Mouse (Mus musculus): ENCODE results near the gene Galp. TPM values are rescaled to one million over a fixed set of nuclear protein-coding genes. Genes with fewer than 3 reads are reported as not detected.
A peak's percentile ranks its signal among the peaks of the same experiment; 100 is the strongest.
"Not testable (repeated sequence)": the region's sequence is repeated elsewhere in the genome, so short reads cannot be mapped to it uniquely, and the experiment has no call there.

Gene Galp
- polyA plus RNA-seq, 1 experiment from 2014 or later = not detected

DNA sequence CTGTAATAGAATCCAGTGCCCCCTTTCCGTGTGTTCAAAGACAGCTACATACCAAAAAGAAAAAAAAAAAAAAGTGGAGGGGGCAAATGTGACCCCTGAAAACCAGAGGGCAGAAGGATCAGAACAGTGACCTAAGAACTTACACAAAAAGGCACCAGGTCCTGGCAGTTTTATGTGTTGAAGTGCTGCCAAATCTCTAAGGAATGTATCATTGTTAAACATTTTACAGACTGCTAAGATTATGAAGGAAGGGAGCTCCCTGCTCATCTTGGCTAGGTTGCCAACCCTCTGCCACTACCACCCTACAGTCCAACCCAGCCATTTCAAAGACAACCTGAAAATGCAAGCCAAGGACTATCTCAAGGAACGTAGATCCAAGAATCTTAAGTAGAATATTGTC, 10.7 kb upstream of the Galp start:
- no peaks in the 10 kb centered on the region for H3K4me1 ChIP-seq (ENCODE audit: control insufficient read depth, insufficient read depth, low read length)
- H3K4me2 ChIP-seq (ENCODE audit: low read depth, low read length) = no peak overlapping the region
- H3K9me3 ChIP-seq (replicated peaks; ENCODE audit: control insufficient read depth, low read length) = no peaks in the 10 kb centered on the region
- no peaks in the 10 kb centered on the region for H3K27me3 ChIP-seq (ENCODE audit: control insufficient read depth, insufficient read depth, low read length)
- H3K36me3 ChIP-seq (ENCODE audit: control insufficient read depth, insufficient read depth, low read length) = peaks cover 34% of the 10 kb centered on the region
- WGBS = 87% methylated on average over 2 of the region's 2 CpGs
- no peak overlapping the region for H3K27ac ChIP-seq (ENCODE audit: low read length)
- no peak overlapping the region for H3K4me3 ChIP-seq (replicated peaks; ENCODE audit: low read length)
- ATAC-seq (ENCODE audit: insufficient read depth, low FRiP score) = no peak
- H3K9ac ChIP-seq (ENCODE audit: low read length) = no peak overlapping the region

GRCm38 (mm10) chr7:6186756-6187155, 10.1 kb upstream of the Galp start:
- H3K4me2 ChIP-seq (ENCODE audit: low read depth, low read length) = no peak overlapping the region
- ATAC-seq (ENCODE audit: insufficient read depth, low FRiP score) = no peak
- no peak overlapping the region for H3K4me3 ChIP-seq (replicated peaks; ENCODE audit: low read length)
- H3K36me3 ChIP-seq (ENCODE audit: control insufficient read depth, insufficient read depth, low read length) = peaks cover 34% of the 10 kb centered on the region
- H3K27ac ChIP-seq (ENCODE audit: low read length) = no peak overlapping the region
- no peak overlapping the region for H3K9ac ChIP-seq (ENCODE audit: low read length)
- H3K4me1 ChIP-seq (ENCODE audit: control insufficient read depth, insufficient read depth, low read length) = no peaks in the 10 kb centered on the region
- no peaks in the 10 kb centered on the region for H3K9me3 ChIP-seq (replicated peaks; ENCODE audit: control insufficient read depth, low read length)
- H3K27me3 ChIP-seq (ENCODE audit: control insufficient read depth, insufficient read depth, low read length) = no peaks in the 10 kb centered on the region
- 86% methylated on average over 2 of the region's 2 CpGs for WGBS

GRCm38 (mm10) chr7:6189542-6189941, 7.3 kb upstream of the Galp start:
- no peaks in the 10 kb centered on the region for H3K4me1 ChIP-seq (ENCODE audit: control insufficient read depth, insufficient read depth, low read length)
- no peak overlapping the region for H3K27ac ChIP-seq (ENCODE audit: low read length)
- no peaks in the 10 kb centered on the region for H3K27me3 ChIP-seq (ENCODE audit: control insufficient read depth, insufficient read depth, low read length)
- no peak overlapping the region for H3K4me3 ChIP-seq (replicated peaks; ENCODE audit: low read length)
- H3K9me3 ChIP-seq (replicated peaks; ENCODE audit: control insufficient read depth, low read length) = no peaks in the 10 kb centered on the region
- H3K4me2 ChIP-seq (ENCODE audit: low read depth, low read length) = no peak overlapping the region
- ATAC-seq (ENCODE audit: insufficient read depth, low FRiP score) = no peak
- 52% methylated on average over 45 of the region's 45 CpGs for WGBS
- H3K36me3 ChIP-seq (ENCODE audit: control insufficient read depth, insufficient read depth, low read length) = peaks cover 28% of the 10 kb centered on the region
- no peak overlapping the region for H3K9ac ChIP-seq (ENCODE audit: low read length)

DNA sequence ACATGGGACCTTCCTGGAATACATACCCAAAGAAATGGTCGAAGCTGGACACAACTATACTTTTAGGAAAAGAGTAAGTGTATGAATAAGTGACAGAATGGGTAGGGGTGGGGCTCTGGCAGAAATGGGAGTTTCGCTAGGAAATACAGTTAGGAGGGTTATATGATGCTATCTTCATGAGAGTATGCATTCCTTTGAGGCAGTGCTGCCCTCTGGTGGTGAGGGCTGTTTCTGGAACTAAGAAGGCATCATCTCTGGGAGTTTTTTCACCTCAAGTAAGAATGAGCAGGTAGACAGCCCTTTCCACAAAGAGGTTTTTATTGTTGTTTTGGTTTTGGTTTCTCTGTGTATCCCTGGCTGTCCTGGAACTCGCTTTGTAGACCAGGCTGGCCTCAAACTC, 5.5 kb upstream of the Galp start:
- no peaks in the 10 kb centered on the region for H3K9me3 ChIP-seq (replicated peaks; ENCODE audit: control insufficient read depth, low read length)
- no peaks in the 10 kb centered on the region for H3K4me1 ChIP-seq (ENCODE audit: control insufficient read depth, insufficient read depth, low read length)
- no peak overlapping the region for H3K4me2 ChIP-seq (ENCODE audit: low read depth, low read length)
- no peak overlapping the region for H3K9ac ChIP-seq (ENCODE audit: low read length)
- 29% methylated on average over 3 of the region's 3 CpGs for WGBS
- H3K4me3 ChIP-seq (replicated peaks; ENCODE audit: low read length) = no peak overlapping the region
- H3K36me3 ChIP-seq (ENCODE audit: control insufficient read depth, insufficient read depth, low read length) = peaks cover 24% of the 10 kb centered on the region; the same call in 1 of the 2 replicates
- no peak overlapping the region for H3K27ac ChIP-seq (ENCODE audit: low read length)
- H3K27me3 ChIP-seq (ENCODE audit: control insufficient read depth, insufficient read depth, low read length) = no peaks in the 10 kb centered on the region
- ATAC-seq (ENCODE audit: insufficient read depth, low FRiP score) = no peak

DNA sequence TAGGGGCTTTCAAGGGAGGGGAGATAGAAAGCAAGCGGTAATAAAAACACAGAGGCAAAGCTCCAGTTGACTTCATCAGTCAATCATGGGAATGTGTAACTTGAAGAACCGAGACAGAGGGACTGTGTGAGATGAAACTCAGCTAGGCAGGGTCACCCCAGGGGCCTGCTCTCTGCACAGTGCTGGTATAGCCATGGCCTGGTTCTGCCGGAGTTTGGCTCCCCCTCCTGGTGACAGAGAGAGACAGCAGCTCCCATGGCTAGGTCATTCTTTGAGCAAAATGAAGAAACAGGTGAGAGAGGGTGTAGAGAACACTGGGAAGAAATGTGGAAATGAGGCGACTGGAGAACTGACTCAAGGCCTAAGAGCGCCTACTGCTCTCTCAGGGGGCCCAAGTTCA, 2.8 kb upstream of the Galp start:
- Histone ChIP-seq H3K27me3 (ENCODE audit: control insufficient read depth, insufficient read depth, low read length) (no peaks in the 10 kb centered on the region), H3K27ac (ENCODE audit: low read length) (no peak overlapping the region), H3K4me2 (ENCODE audit: low read depth, low read length) (no peak overlapping the region), H3K4me3 (replicated peaks; ENCODE audit: low read length) (no peak overlapping the region), H3K4me1 (ENCODE audit: control insufficient read depth, insufficient read depth, low read length) (no peaks in the 10 kb centered on the region), H3K9me3 (replicated peaks; ENCODE audit: control insufficient read depth, low read length) (no peaks in the 10 kb centered on the region), H3K36me3 (ENCODE audit: control insufficient read depth, insufficient read depth, low read length) (0 out of 2 replicates have a peak, but pooled peaks cover 8% of the 10 kb centered on the region), H3K9ac (ENCODE audit: low read length) (no peak overlapping the region)
- 15% methylated on average over 5 of the region's 5 CpGs for WGBS
- peak; percentile 50; the same call in 1 of the 2 replicates for ATAC-seq (ENCODE audit: insufficient read depth, low FRiP score)

DNA sequence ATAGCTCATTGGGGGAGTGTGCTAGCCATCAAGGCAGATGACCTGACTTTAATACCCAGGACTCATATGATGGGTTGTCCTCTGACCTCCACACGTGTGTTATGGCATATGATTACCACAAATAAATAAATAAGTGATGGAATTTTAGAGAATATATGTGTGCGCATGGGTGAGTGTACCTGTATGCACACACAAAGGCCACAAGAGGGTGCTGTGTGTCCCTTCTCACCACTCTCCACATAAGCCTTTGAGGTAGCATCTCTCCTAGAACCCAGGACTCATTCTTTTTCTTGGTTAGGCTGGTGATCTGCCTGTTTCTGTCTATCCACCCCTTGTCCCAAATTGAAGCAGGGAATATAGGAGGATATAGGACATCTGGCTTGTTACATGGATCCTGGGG, 1.1 kb upstream of the Galp start:
- no peaks in the 10 kb centered on the region for H3K27me3 ChIP-seq (ENCODE audit: control insufficient read depth, insufficient read depth, low read length)
- H3K4me1 ChIP-seq (ENCODE audit: control insufficient read depth, insufficient read depth, low read length) = no peaks in the 10 kb centered on the region
- H3K9me3 ChIP-seq (replicated peaks; ENCODE audit: control insufficient read depth, low read length) = no peaks in the 10 kb centered on the region
- H3K4me3 ChIP-seq (replicated peaks; ENCODE audit: low read length) = no peak overlapping the region
- H3K4me2 ChIP-seq (ENCODE audit: low read depth, low read length) = no peak overlapping the region
- H3K36me3 ChIP-seq (ENCODE audit: control insufficient read depth, insufficient read depth, low read length) = no peaks in the 10 kb centered on the region
- no peak overlapping the region for H3K27ac ChIP-seq (ENCODE audit: low read length)
- 38% methylated on average over 2 of the region's 2 CpGs for WGBS
- H3K9ac ChIP-seq (ENCODE audit: low read length) = no peak overlapping the region
- ATAC-seq (ENCODE audit: insufficient read depth, low FRiP score) = no peak

- ATAC-seq (ENCODE audit: insufficient read depth, low FRiP score) = no peak
- Histone ChIP-seq H3K4me3 (replicated peaks; ENCODE audit: low read length) (no peak overlapping the region), H3K4me1 (ENCODE audit: control insufficient read depth, insufficient read depth, low read length) (no peaks in the 10 kb centered on the region), H3K9me3 (replicated peaks; ENCODE audit: control insufficient read depth, low read length) (no peaks in the 10 kb centered on the region), H3K27ac (ENCODE audit: low read length) (no peak overlapping the region), H3K27me3 (ENCODE audit: control insufficient read depth, insufficient read depth, low read length) (no peaks in the 10 kb centered on the region), H3K4me2 (ENCODE audit: low read depth, low read length) (no peak overlapping the region), H3K36me3 (ENCODE audit: control insufficient read depth, insufficient read depth, low read length) (no peaks in the 10 kb centered on the region), H3K9ac (ENCODE audit: low read length) (no peak overlapping the region)
- WGBS = 82% methylated on average over 3 of the region's 3 CpGs
Observed at GRCm38 (mm10) chr7:6204200-6204599, 7.3 kb downstream of the Galp start.

GRCm38 (mm10) chr7:6213144-6213543, 16.3 kb downstream of the Galp start:
- no peak for ATAC-seq (ENCODE audit: insufficient read depth, low FRiP score)
- no peak overlapping the region for H3K27ac ChIP-seq (ENCODE audit: low read length)
- H3K9ac ChIP-seq (ENCODE audit: low read length) = no peak overlapping the region
- H3K27me3 ChIP-seq (ENCODE audit: control insufficient read depth, insufficient read depth, low read length) = no peaks in the 10 kb centered on the region
- WGBS = 49% methylated on average over 5 of the region's 5 CpGs
- H3K4me2 ChIP-seq (ENCODE audit: low read depth, low read length) = no peak overlapping the region
- H3K4me1 ChIP-seq (ENCODE audit: control insufficient read depth, insufficient read depth, low read length) = no peaks in the 10 kb centered on the region
- H3K36me3 ChIP-seq (ENCODE audit: control insufficient read depth, insufficient read depth, low read length) = no peaks in the 10 kb centered on the region
- no peak overlapping the region for H3K4me3 ChIP-seq (replicated peaks; ENCODE audit: low read length)
- H3K9me3 ChIP-seq (replicated peaks; ENCODE audit: control insufficient read depth, low read length) = no peaks in the 10 kb centered on the region

DNA sequence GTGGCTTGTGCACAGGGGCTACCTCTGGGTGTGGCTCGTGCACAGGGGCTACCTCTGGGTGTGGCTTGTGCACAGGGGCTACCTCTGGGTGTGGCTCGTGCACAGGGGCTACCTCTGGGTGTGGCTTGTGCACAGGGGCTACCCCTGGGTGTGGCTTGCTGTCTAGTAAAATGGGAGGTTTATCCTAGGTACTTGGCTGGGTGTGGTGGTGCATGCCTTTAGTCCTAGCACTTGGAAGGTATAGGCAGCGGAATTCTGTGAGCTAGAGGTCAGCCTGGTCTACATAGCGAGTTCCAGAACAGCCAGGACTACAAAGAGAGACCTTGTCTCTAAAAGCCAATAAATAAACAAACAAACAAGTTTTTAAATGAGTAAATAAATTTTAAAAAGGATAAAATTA, 17.8 kb downstream of the Galp start:
- 70% methylated on average over 3 of the region's 4 CpGs for WGBS
- H3K4me2 ChIP-seq (ENCODE audit: low read depth, low read length); H3K4me1 ChIP-seq (ENCODE audit: control insufficient read depth, insufficient read depth, low read length); H3K9ac ChIP-seq (ENCODE audit: low read length); H3K27ac ChIP-seq (ENCODE audit: low read length); H3K9me3 ChIP-seq (replicated peaks; ENCODE audit: control insufficient read depth, low read length); H3K36me3 ChIP-seq (ENCODE audit: control insufficient read depth, insufficient read depth, low read length); H3K27me3 ChIP-seq (ENCODE audit: control insufficient read depth, insufficient read depth, low read length); ATAC-seq (ENCODE audit: insufficient read depth, low FRiP score); H3K4me3 ChIP-seq (replicated peaks; ENCODE audit: low read length): not testable (repeated sequence)

DNA sequence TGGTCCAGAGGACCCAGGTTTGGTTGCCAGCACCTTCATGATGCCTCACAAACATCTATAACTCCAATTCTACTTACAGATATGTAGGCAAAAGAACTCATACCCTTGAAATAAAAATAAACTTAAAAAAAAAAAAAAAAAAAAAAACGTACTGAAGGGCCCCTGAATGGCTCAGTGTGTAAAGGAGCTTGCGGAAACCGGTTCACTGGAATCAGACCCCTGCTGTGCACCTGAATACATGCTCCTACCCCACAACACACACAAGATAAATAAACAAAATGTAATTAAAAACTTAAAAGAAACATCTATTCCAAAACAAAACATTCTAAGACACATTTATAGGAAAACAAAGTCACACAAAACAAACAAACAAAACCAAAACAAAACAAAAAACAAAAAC, 23.3 kb downstream of the Galp start:
- Histone ChIP-seq H3K36me3 (ENCODE audit: control insufficient read depth, insufficient read depth, low read length) (no peaks in the 10 kb centered on the region), H3K27ac (ENCODE audit: low read length) (no peak overlapping the region), H3K9me3 (replicated peaks; ENCODE audit: control insufficient read depth, low read length) (no peaks in the 10 kb centered on the region), H3K27me3 (ENCODE audit: control insufficient read depth, insufficient read depth, low read length) (no peaks in the 10 kb centered on the region), H3K4me1 (ENCODE audit: control insufficient read depth, insufficient read depth, low read length) (no peaks in the 10 kb centered on the region), H3K4me3 (replicated peaks; ENCODE audit: low read length) (no peak overlapping the region), H3K4me2 (ENCODE audit: low read depth, low read length) (no peak overlapping the region), H3K9ac (ENCODE audit: low read length) (no peak overlapping the region)
- 51% methylated on average over 3 of the region's 3 CpGs for WGBS
- ATAC-seq (ENCODE audit: insufficient read depth, low FRiP score) = no peak

All from stomach, embryonic 16.5 days (tissue).